Mouse (Mus musculus) liver, embryonic 16.5 days (tissue): Measurements from ENCODE around the gene Traf2. TPM values are rescaled to one million over a fixed set of nuclear protein-coding genes. Genes with fewer than 3 reads are reported as not detected.

Experiments
- ATAC-seq: fragments of 200-750 bp; cut with Nextera tagmentation; 2 replicates; pipeline ENCODE4 v1.8.0; 2017; ENCODE audit warnings: low read depth, mild to moderate bottlenecking, moderate number of reproducible peaks, moderate library complexity
- H3K27ac ChIP-seq: fragments of 300-500 bp; sonication (generic); 2 replicates; pipeline ENCODE4 v1.5.1; 2014; ENCODE audit warnings: mild to moderate bottlenecking, low read length
- H3K27me3 ChIP-seq: fragments of 300-500 bp; sonication (generic); 2 replicates; pipeline ENCODE4 v1.6.1; 2014; ENCODE audit warnings: low read depth, low read length, mixed read lengths; ENCODE audit not compliant: control insufficient read depth, insufficient read depth
- H3K36me3 ChIP-seq: fragments of 300-500 bp; sonication (generic); 2 replicates; pipeline ENCODE4 v1.6.1; 2014; ENCODE audit warnings: mild to moderate bottlenecking; ENCODE audit not compliant: control insufficient read depth, insufficient read depth
- H3K4me1 ChIP-seq: fragments of 300-500 bp; sonication (generic); 2 replicates; pipeline ENCODE4 v1.6.1; 2014; ENCODE audit warnings: low read depth, low read length, mixed read lengths; ENCODE audit not compliant: control insufficient read depth
- H3K4me2 ChIP-seq: fragments of 300-500 bp; sonication (generic); 2 replicates; pipeline ENCODE4 v1.6.1; 2014; ENCODE audit warnings: low read depth, low read length, mixed read lengths
- H3K4me3 ChIP-seq: fragments of 300-500 bp; sonication (generic); 2 replicates; pipeline ENCODE4 v1.5.1; 2014; ENCODE audit warnings: low read depth, mild to moderate bottlenecking, low read length
- H3K9ac ChIP-seq: fragments of 300-500 bp; sonication (generic); 2 replicates; pipeline ENCODE4 v1.6.1; 2014; ENCODE audit warnings: low read depth, low read length
- H3K9me3 ChIP-seq: fragments of 300-500 bp; sonication (generic); replicated peaks from 2 replicates; pipeline ENCODE4 v1.6.1; 2016; ENCODE audit warnings: low read length; ENCODE audit not compliant: control insufficient read depth
- WGBS: fragments of 180-500 bp; shearing (Covaris S2); extraction: QIAGEN DNeasy Blood & Tissue Kit; methylation state at CpG from one replicate; pipeline ENCODE4 v1.1.7; 2014; ENCODE audit not compliant: insufficient replicate concordance; 5-methylcytosine and 5-hydroxymethylcytosine counted together
- polyA plus RNA-seq: library from polyadenylated mRNA; unstranded; fragments of >200 nt; fragmentation: Nextera tagmentation; extraction: Ambion mirVana; gene quantifications from 2 replicates; pipeline ENCODE4 v1.2.1, GENCODE M21; 2015

Gene Traf2
- polyA plus RNA-seq, 1 experiment from 2014 or later, result 13.0 TPM

DNA sequence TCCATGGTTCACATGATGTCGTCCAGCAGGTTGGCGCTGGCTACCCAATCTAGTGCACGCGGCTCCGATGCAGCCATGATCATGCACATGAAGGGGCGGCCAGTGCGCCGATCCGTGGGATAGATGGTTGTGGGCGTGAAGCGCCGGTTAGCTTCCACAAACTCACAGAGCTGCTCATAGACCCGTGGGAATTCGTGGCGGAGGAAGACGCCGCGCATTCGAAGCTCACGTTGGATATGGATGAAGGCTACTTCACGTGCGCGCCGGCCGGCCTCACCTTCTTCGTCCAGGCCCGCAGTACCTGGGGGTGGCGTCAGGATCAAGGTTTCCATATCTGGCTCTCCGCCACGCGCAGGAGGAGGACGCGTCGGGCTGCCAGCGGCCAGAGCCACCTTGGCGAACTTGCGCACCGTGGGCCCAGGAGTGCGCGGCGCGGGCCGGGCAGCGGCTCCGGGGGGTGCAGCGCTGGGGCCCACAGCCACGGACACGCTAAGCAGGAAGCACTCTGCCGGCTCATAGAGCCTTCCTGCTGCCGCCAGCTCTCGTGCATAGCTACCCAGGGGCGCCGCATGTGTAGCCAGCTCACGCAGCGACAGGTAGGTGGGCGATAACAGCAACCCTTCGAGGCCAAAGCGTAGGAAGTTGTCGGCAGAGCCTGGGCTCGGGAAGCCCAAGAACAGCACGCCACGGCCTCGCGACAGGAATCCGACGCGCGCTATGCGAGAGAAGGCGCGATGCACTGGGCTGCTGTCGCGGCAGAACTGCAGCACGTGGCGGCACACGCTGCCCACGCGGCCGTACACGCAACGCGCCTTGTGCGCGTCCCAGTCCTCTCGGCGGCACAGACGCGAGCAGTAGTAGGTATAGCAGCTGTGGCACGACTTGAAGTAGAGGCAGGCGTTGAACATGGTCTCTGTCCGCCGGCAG, 30.5 kb upstream of the Traf2 start:
- H3K4me3 ChIP-seq, result peak overlapping the region; percentile 19; the same call in 1 of the 2 replicates
- H3K27ac ChIP-seq, result no peak overlapping the region
- ATAC-seq, result no peak
- H3K27me3 ChIP-seq, result peaks cover 59% of the 10 kb centered on the region
- 0 out of 2 replicates have a peak overlapping the region, but pooled peaks have one; percentile 30 for H3K4me2 ChIP-seq
- no peaks in the 10 kb centered on the region for H3K36me3 ChIP-seq
- peaks cover 57% of the 10 kb centered on the region for H3K4me1 ChIP-seq
- H3K9ac ChIP-seq, result no peak overlapping the region
- 18% methylated on average over 92 of the region's 92 CpGs for WGBS
- H3K9me3 ChIP-seq, result no peaks in the 10 kb centered on the region

- no peak overlapping the region for H3K9ac ChIP-seq
- H3K4me2 ChIP-seq, result peak overlapping the region; percentile 88; the same call in 1 of the 2 replicates
- no peak for ATAC-seq
- H3K36me3 ChIP-seq, result no peaks in the 10 kb centered on the region
- H3K4me3 ChIP-seq, result no peak overlapping the region
- H3K27me3 ChIP-seq, result peaks cover 57% of the 10 kb centered on the region
- no peak overlapping the region for H3K27ac ChIP-seq
- H3K4me1 ChIP-seq, result peaks cover 49% of the 10 kb centered on the region
- no peaks in the 10 kb centered on the region for H3K9me3 ChIP-seq
- WGBS, result 72% methylated on average over 16 of the region's 16 CpGs
Observed at GRCm38 (mm10) chr2:25576028-25576850, 29.5 kb upstream of the Traf2 start.

GRCm38 (mm10) chr2:25575432-25576027, 28.8 kb upstream of the Traf2 start:
- ATAC-seq, result no peak
- Histone ChIP-seq H3K4me1 (peaks cover 42% of the 10 kb centered on the region), H3K27me3 (peaks cover 50% of the 10 kb centered on the region), H3K4me2 (peak overlapping the region; percentile 88), H3K27ac (0 out of 2 replicates have a peak overlapping the region, but pooled peaks have one; percentile 9), H3K4me3 (peak overlapping the region; percentile 72), H3K36me3 (no peaks in the 10 kb centered on the region), H3K9ac (peak overlapping the region; percentile 62), H3K9me3 (no peaks in the 10 kb centered on the region)
- 18% methylated on average over 21 of the region's 21 CpGs for WGBS

DNA sequence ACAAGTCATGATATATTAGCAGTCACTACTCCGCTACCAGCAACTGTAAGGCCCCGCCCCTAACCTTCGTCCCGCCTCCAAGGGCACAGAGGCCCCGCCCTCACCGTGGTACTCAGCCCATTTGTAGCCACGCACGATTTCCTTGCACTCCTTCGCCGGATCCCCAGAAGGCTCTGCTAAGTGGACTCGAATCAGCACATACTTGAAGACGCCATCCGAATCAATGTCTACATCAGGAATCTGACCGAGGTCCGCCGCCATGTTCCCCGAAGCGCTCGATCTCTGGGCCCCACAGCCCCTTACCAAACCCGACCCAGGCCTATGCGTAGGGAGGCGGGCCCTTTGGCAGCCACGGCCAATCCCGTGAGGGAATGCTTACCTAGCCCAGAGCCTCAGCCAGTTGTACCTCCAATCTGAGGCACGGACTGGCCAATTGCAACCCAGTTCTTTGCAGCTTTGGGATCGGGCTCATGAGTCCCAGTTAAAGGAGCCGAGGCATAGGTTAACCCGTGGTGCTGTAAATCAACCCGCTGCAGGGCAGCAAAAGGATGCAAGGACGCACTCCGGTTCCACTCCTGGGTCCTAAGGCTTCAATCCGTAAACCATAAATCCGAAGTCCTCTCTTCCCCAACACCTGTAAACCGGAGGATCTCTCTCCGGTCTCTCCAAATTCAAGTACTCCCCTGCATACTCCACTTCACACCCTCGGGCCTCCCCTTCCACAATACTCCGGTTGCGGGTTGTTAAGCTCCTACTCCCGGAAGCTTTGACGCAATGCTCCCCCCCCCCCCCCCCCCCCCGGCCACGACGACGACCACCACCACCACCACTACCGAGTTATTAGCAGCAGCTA, 28.1 kb upstream of the Traf2 start, which contains the start of the genes Mamdc4 and Phpt1:
TSS of gene Mamdc4 (minus strand) at position 267 of the 853 bp plus-strand sequence.
TSS of gene Phpt1 (minus strand) at position 646 of the 853 bp plus-strand sequence.
- peak within 1 kb of the TSS; percentile 81 for H3K27ac ChIP-seq
- under 1% methylated on average over 42 of the region's 45 CpGs for WGBS
- H3K9me3 ChIP-seq, result no peaks in the 10 kb centered on the region
- H3K36me3 ChIP-seq, result no peaks in the 10 kb centered on the region
- H3K27me3 ChIP-seq, result peaks cover 43% of the 10 kb centered on the region
- peak within 1 kb of the TSS; percentile 65 for H3K9ac ChIP-seq
- peak within 1 kb of the TSS; percentile 72 for H3K4me3 ChIP-seq
- peak within 1 kb of the TSS; percentile 88 for H3K4me2 ChIP-seq
- H3K4me1 ChIP-seq, result peaks cover 37% of the 10 kb centered on the region
- peak; percentile 95 for ATAC-seq

DNA sequence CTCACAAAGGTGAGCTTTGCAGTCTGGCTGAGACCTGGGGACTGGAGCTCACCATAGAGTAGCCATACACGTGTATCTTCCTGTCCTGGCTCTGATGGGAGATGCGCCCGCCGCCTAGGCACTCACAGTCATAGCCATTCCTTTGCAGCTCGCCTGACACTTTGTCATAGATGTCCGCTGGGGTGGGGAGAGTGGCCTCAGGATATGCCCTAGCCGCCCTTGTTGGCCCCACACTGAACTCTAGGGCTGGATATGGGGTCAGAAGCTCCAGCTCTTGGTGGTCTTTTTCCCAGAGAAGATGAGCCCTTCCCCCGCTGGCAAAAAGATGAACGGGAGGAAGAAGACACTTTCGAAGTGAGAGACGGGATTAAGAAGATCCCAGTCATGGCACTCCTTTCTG, 27.4 kb upstream of the Traf2 start:
- ATAC-seq, result no peak
- peak overlapping the region; percentile 23; the same call in 1 of the 2 replicates for H3K27ac ChIP-seq

DNA sequence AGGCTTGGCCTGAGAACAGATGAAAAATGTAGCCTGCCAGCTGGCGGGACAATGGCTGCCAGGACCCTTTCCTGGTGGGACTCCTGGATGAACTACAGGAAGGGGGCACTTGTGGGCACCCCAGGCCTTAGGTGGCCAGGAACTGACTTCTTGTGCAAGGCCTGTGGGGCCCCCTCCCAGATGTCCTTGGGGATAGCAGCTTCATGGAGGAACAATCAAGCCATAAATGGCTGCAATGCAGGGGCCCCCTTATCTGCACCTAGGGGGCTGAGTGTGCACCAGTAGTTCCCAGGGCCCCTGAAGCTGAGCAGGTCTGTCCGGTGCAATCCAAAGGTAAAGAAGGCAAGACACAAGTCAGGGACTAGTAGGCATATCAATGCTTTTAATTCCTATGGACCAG, 26.3 kb upstream of the Traf2 start:
- Histone ChIP-seq H3K4me3 (no peak overlapping the region), H3K27me3 (peaks cover 26% of the 10 kb centered on the region), H3K4me1 (peaks cover 29% of the 10 kb centered on the region), H3K9ac (no peak overlapping the region), H3K36me3 (no peaks in the 10 kb centered on the region), H3K27ac (no peak overlapping the region), H3K9me3 (no peaks in the 10 kb centered on the region), H3K4me2 (no peak overlapping the region)
- 52% methylated on average over 2 of the region's 2 CpGs for WGBS
- no peak for ATAC-seq

More for the DNA sequence above, 27.4 kb upstream of the Traf2 start:
- Histone ChIP-seq H3K36me3 (no peaks in the 10 kb centered on the region), H3K9me3 (no peaks in the 10 kb centered on the region), H3K9ac (peak overlapping the region; percentile 65), H3K27me3 (peaks cover 36% of the 10 kb centered on the region), H3K4me1 (peaks cover 31% of the 10 kb centered on the region), H3K4me2 (peak overlapping the region; percentile 88), H3K4me3 (peak overlapping the region; percentile 72)
- 15% methylated on average over 11 of the region's 11 CpGs for WGBS

DNA sequence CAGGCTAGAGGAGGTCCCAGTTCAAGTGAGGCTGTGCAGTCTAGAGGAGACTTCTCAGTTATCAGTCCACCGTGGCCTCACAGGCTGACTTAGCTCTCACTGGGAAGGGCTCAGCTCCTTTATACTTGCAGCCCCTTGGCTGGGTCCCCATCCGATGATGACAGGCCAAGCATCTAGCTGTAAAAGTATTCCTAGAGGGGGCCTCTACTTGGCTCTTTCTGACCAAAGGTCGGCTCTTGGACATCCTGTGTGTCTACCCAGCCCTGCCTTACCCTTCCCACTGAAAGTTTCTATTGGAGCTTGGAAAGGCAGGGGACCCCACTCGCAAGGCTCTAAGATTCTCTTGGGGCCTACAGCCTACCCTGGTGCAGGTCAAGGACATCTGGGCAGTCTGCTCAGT, 24.5 kb upstream of the Traf2 start:
- WGBS, result 60% methylated on average over 4 of the region's 4 CpGs
- H3K4me1 ChIP-seq, result peaks cover 23% of the 10 kb centered on the region
- no peak overlapping the region for H3K4me2 ChIP-seq
- H3K36me3 ChIP-seq, result no peaks in the 10 kb centered on the region
- H3K9me3 ChIP-seq, result no peaks in the 10 kb centered on the region
- H3K4me3 ChIP-seq, result no peak overlapping the region
- no peak overlapping the region for H3K9ac ChIP-seq
- no peak for ATAC-seq
- H3K27me3 ChIP-seq, result peaks cover 7% of the 10 kb centered on the region
- H3K27ac ChIP-seq, result no peak overlapping the region

DNA sequence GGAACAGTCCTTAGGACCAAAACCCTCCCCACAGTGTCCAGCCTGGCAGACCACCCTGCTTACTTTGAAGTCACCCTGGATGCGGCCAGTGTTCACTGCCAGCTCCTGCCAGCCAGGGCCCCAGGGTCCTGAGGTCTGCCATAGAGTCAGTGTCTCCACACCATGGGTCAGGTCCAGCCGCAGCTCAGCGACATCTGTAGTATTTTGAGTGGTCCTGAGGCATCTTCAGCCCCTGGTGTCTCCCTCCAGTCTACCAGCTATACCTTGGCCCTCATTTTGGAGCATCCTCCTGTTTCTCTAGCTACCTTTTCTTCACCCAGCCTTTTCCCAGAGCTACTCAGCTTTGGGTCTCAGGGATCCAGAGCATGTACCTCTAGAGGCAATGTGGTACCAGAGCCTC, 22.6 kb upstream of the Traf2 start:
- WGBS, result 82% methylated on average over 3 of the region's 3 CpGs
- Histone ChIP-seq H3K27ac (no peak overlapping the region), H3K4me1 (peaks cover 15% of the 10 kb centered on the region), H3K27me3 (no peaks in the 10 kb centered on the region), H3K9ac (no peak overlapping the region), H3K4me3 (no peak overlapping the region), H3K36me3 (no peaks in the 10 kb centered on the region; the same call in 1 of the 2 replicates), H3K4me2 (no peak overlapping the region), H3K9me3 (no peaks in the 10 kb centered on the region)
- ATAC-seq, result no peak
